In genomic region chr8:72133507-72133906, GRCm38 (mm10) we compare ENCODE assay signal across 18 mouse cellular contexts. TPM values are rescaled to one million over a fixed set of nuclear protein-coding genes. Genes with fewer than 3 reads are reported as not detected.
DNase-seq lines count a peak whose midpoint lies in the region; ATAC-seq lines count a peak whose summit lies in the region.
"Had no signal": no experiment of that assay in that cellular context is flagged by ENCODE, and none has a peak within 500 bp of the region (broad histone marks: within the 10 kb centered on the region; RNA-seq: fewer than 3 reads in every experiment).

No protein-coding gene starts in this region.

- no peaks in the 10 kb centered on the region for H3K9me3 ChIP-seq in heart, embryonic 15.5 days (replicated peaks)
- H3K9me3 ChIP-seq in lung, embryonic 15.5 days = no peaks in the 10 kb centered on the region
- H3K9me3 ChIP-seq in liver, embryonic 13.5 days (replicated peaks) = no peaks in the 10 kb centered on the region
- H3K9me3 ChIP-seq: neural tube, embryonic 13.5 days had no signal

- H3K9ac ChIP-seq in heart, embryonic 15.5 days = no peak overlapping the region
- no peak overlapping the region for H3K9ac ChIP-seq in lung, embryonic 15.5 days
- no peak overlapping the region for H3K9ac ChIP-seq in liver, embryonic 13.5 days

- no peak for DNase-seq in heart, postnatal 4 days
- no peak for DNase-seq in lung, postnatal 4 days
- DNase-seq in liver, embryonic 13.5 days = no peak
- no peak for DNase-seq in cerebellum, adult 8-10 months
- no peak for DNase-seq in layer of hippocampus, adult 8-10 months (ENCODE audit: low spot score in 2 of 2)
- DNase-seq: cerebellum, adult 9-10 months; gastrocnemius, postnatal 25 days; thymus, postnatal 4 days had no signal

- 10% methylated on average over 1 of the region's 1 CpGs for WGBS in heart, embryonic 15.5 days
- WGBS in lung, embryonic 15.5 days = 21% methylated on average over 1 of the region's 1 CpGs
- 13% methylated on average over 1 of the region's 1 CpGs for WGBS in liver, embryonic 13.5 days (ENCODE audit: insufficient replicate concordance)

- no peaks in the 10 kb centered on the region for H3K27me3 ChIP-seq in heart, embryonic 15.5 days
- H3K27me3 ChIP-seq in lung, embryonic 15.5 days = no peaks in the 10 kb centered on the region
- peaks cover 46% of the 10 kb centered on the region for H3K27me3 ChIP-seq in liver, embryonic 13.5 days
- H3K27me3 ChIP-seq: CH12.LX; neural tube, embryonic 13.5 days had no signal

- peak overlapping the region; percentile 99 for H3K27ac ChIP-seq in heart, embryonic 15.5 days
- H3K27ac ChIP-seq in lung, embryonic 15.5 days = peak overlapping the region; percentile 63
- H3K27ac ChIP-seq in liver, embryonic 13.5 days = no peak overlapping the region; the same call in 1 of the 2 replicates
- H3K27ac ChIP-seq: neural tube, embryonic 13.5 days; stomach, postnatal 0 days had no signal

- H3K4me2 ChIP-seq in heart, embryonic 15.5 days = no peak overlapping the region
- H3K4me2 ChIP-seq in lung, embryonic 15.5 days = no peak overlapping the region
- no peak overlapping the region for H3K4me2 ChIP-seq in liver, embryonic 13.5 days
- H3K4me2 ChIP-seq: neural tube, embryonic 13.5 days had no signal

- H3K4me3 ChIP-seq in heart, embryonic 15.5 days = no peak overlapping the region
- no peak overlapping the region for H3K4me3 ChIP-seq in lung, embryonic 15.5 days
- no peak overlapping the region for H3K4me3 ChIP-seq in liver, embryonic 13.5 days (replicated peaks)
- H3K4me3 ChIP-seq: erythroblast, embryonic 14.5 days; neural tube, embryonic 13.5 days had no signal

- peaks cover 4% of the 10 kb centered on the region for H3K36me3 ChIP-seq in heart, embryonic 15.5 days
- H3K36me3 ChIP-seq in lung, embryonic 15.5 days = peaks cover 9% of the 10 kb centered on the region
- H3K36me3 ChIP-seq in liver, embryonic 13.5 days = peaks cover 2% of the 10 kb centered on the region; the same call in 1 of the 2 replicates

- peaks cover 44% of the 10 kb centered on the region for H3K4me1 ChIP-seq in heart, embryonic 15.5 days (replicated peaks)
- H3K4me1 ChIP-seq in lung, embryonic 15.5 days = peaks cover 34% of the 10 kb centered on the region
- H3K4me1 ChIP-seq in liver, embryonic 13.5 days (replicated peaks) = peaks cover 51% of the 10 kb centered on the region

- no peak for ATAC-seq in heart, embryonic 15.5 days (replicated peaks; ENCODE audit: insufficient number of reproducible peaks, insufficient read depth, low FRiP score, low read depth)
- ATAC-seq in lung, embryonic 15.5 days (ENCODE audit: borderline replicate concordance, extremely low read depth, low FRiP score, low TSS enrichment) = no peak
- ATAC-seq in hematopoietic stem cell, adult 5-6 weeks (replicated peaks in 1 of 2; ENCODE audit: insufficient read depth in 1 of 2, low FRiP score in 2 of 2, low TSS enrichment in 1 of 2, low read depth in 1 of 2, poor library complexity in 2 of 2, severe bottlenecking in 2 of 2) = peak; percentile 9 to 15; a peak in 3 of 4 replicates
- 0 out of 2 replicates have a peak, but pooled peaks have one; percentile 30 for ATAC-seq in liver, embryonic 13.5 days (ENCODE audit: low read depth)
- ATAC-seq: hindbrain, embryonic 16.5 days had no signal

RNA-seq across cellular contexts. Expression of gene Tpm4, which starts 1.3 kb away (rescaled TPM):
- polyA plus RNA-seq in heart, embryonic 15.5 days (2015; fragmentation: Nextera tagmentation; extraction: Ambion mirVana) = 330 and 373 TPM in 2 replicates
- 100 to 1,000 TPM; 269 to 284 TPM for total RNA-seq in heart, postnatal 4 days (2021)
- polyA plus RNA-seq in lung, embryonic 15.5 days (2015; fragmentation: Nextera tagmentation; extraction: Ambion mirVana) = 896 and 923 TPM in 2 replicates
- total RNA-seq in hematopoietic stem cell, adult 5-6 weeks (2017) = 51.1 and 73.7 TPM in 2 replicates
- polyA plus RNA-seq in liver, embryonic 13.5 days (2015; fragmentation: Nextera tagmentation; extraction: Ambion mirVana) = 110 and 131 TPM in 2 replicates
- 10 to 100 TPM; 28.9 to 32.3 (median 30.2) TPM for total RNA-seq in layer of hippocampus, adult 8-10 months (2022)

RNA-seq across cellular contexts. Expression of gene Olfr374, which starts 26.7 kb away (rescaled TPM):
- not detected in 2 replicates for polyA plus RNA-seq in heart, embryonic 15.5 days (2015; fragmentation: Nextera tagmentation; extraction: Ambion mirVana)
- total RNA-seq in heart, postnatal 4 days (2021) = not detected
- not detected in 2 replicates for polyA plus RNA-seq in lung, embryonic 15.5 days (2015; fragmentation: Nextera tagmentation; extraction: Ambion mirVana)
- total RNA-seq in hematopoietic stem cell, adult 5-6 weeks (2017) = not detected in 2 replicates
- polyA plus RNA-seq in liver, embryonic 13.5 days (2015; fragmentation: Nextera tagmentation; extraction: Ambion mirVana) = not detected in 2 replicates
- total RNA-seq in layer of hippocampus, adult 8-10 months (2022) = under 1 TPM in 1 of 4 experiments, not detected in 3; 0.05 TPM
- total RNA-seq: CH12.LX; gastrocnemius, postnatal 25 days had no signal
- polyA plus RNA-seq: erythroblast, embryonic 14.5 days; large intestine, adult 2 months; limb, embryonic 11.5 days; neural tube, embryonic 13.5 days; stomach, postnatal 0 days had no signal

RNA-seq across cellular contexts. Expression of gene Rab8a, which starts 27.5 kb away (rescaled TPM):
- polyA plus RNA-seq in heart, embryonic 15.5 days (2015; fragmentation: Nextera tagmentation; extraction: Ambion mirVana) = 68.4 and 77.8 TPM in 2 replicates
- total RNA-seq in heart, postnatal 4 days (2021) = 10 to 100 TPM; 38.1 to 43.2 TPM
- 118 and 120 TPM in 2 replicates for polyA plus RNA-seq in lung, embryonic 15.5 days (2015; fragmentation: Nextera tagmentation; extraction: Ambion mirVana)
- total RNA-seq in hematopoietic stem cell, adult 5-6 weeks (2017) = 317 and 486 TPM in 2 replicates
- polyA plus RNA-seq in liver, embryonic 13.5 days (2015; fragmentation: Nextera tagmentation; extraction: Ambion mirVana) = 75.4 and 97.2 TPM in 2 replicates
- 10 to 100 TPM; 32.2 to 40.7 (median 37.0) TPM for total RNA-seq in layer of hippocampus, adult 8-10 months (2022)

RNA-seq across cellular contexts. Expression of gene Olfr373, which starts 50.5 kb away (rescaled TPM):
- not detected in 2 replicates for polyA plus RNA-seq in heart, embryonic 15.5 days (2015; fragmentation: Nextera tagmentation; extraction: Ambion mirVana)
- total RNA-seq in heart, postnatal 4 days (2021) = not detected
- not detected in 2 replicates for polyA plus RNA-seq in lung, embryonic 15.5 days (2015; fragmentation: Nextera tagmentation; extraction: Ambion mirVana)
- total RNA-seq in hematopoietic stem cell, adult 5-6 weeks (2017) = not detected in 2 replicates
- 0.03 TPM in 2 replicates for polyA plus RNA-seq in liver, embryonic 13.5 days (2015; fragmentation: Nextera tagmentation; extraction: Ambion mirVana)
- not detected for total RNA-seq in layer of hippocampus, adult 8-10 months (2022)
- total RNA-seq: CH12.LX; gastrocnemius, postnatal 25 days had no signal
- polyA plus RNA-seq: erythroblast, embryonic 14.5 days; hindbrain, embryonic 16.5 days; large intestine, adult 2 months; limb, embryonic 11.5 days; neural tube, embryonic 13.5 days; stomach, postnatal 0 days had no signal

RNA-seq across cellular contexts. Expression of gene Hsh2d, which starts 55.9 kb away (rescaled TPM):
- 0.20 and 0.27 TPM in 2 replicates for polyA plus RNA-seq in heart, embryonic 15.5 days (2015; fragmentation: Nextera tagmentation; extraction: Ambion mirVana)
- under 1 TPM in 1 of 2 experiments, not detected in 1; 0.14 TPM for total RNA-seq in heart, postnatal 4 days (2021)
- polyA plus RNA-seq in lung, embryonic 15.5 days (2015; fragmentation: Nextera tagmentation; extraction: Ambion mirVana) = 0.34 and 0.57 TPM in 2 replicates
- 10.1 and 14.3 TPM in 2 replicates for total RNA-seq in hematopoietic stem cell, adult 5-6 weeks (2017)
- polyA plus RNA-seq in liver, embryonic 13.5 days (2015; fragmentation: Nextera tagmentation; extraction: Ambion mirVana) = 0.16 and 0.29 TPM in 2 replicates
- total RNA-seq in layer of hippocampus, adult 8-10 months (2022) = under 1 TPM in 1 of 4 experiments, not detected in 3; 0.31 TPM
- total RNA-seq: gastrocnemius, postnatal 25 days had no signal
- polyA plus RNA-seq: hindbrain, embryonic 16.5 days; limb, embryonic 11.5 days; neural tube, embryonic 13.5 days had no signal

Comparison
In these comparisons a context has a peak if more than half of its experiments do, and no peak if none do; other contexts are left out.
1. ATAC-seq: peak in hematopoietic stem cell, adult 5-6 weeks (2 of 2) and liver, embryonic 13.5 days (single experiment); none in heart, embryonic 15.5 days (single experiment) and lung, embryonic 15.5 days (single experiment).